Mouse (Mus musculus): ENCODE results near the gene Rasgrp3. TPM values are rescaled to one million over a fixed set of nuclear protein-coding genes. Genes with fewer than 3 reads are reported as not detected.

Gene Rasgrp3
- polyA plus RNA-seq, 1 experiment: 0.46 TPM

GRCm38 (mm10) chr17:75529222-75529935, 93.7 kb downstream of the Rasgrp3 start:
- Histone ChIP-seq H3ac (ENCODE audit: control insufficient read depth, insufficient read length) (no peak overlapping the region), H3K27me3 (ENCODE audit: control insufficient read depth, insufficient read depth, insufficient read length) (no peaks in the 10 kb centered on the region), H3K36me3 (ENCODE audit: control insufficient read depth, insufficient read depth) (no peaks in the 10 kb centered on the region), H3K79me2 (ENCODE audit: control insufficient read depth, insufficient read depth) (no peaks in the 10 kb centered on the region), H3K4me3 (no peak overlapping the region), H3K4me2 (ENCODE audit: low read depth) (no peak overlapping the region)
- TF ChIP-seq E2F4 (IDR thresholded peaks at IDR 0.05; ENCODE audit: insufficient read depth): no peak
- TF ChIP-seq MYOD1 (IDR thresholded peaks at IDR 0.05; ENCODE audit: control insufficient read depth in 1 of 3, insufficient read length in 2 of 3, low read depth in 2 of 3): no peak
- TF ChIP-seq TCF12 (IDR thresholded peaks at IDR 0.05; ENCODE audit: insufficient read depth, poor library complexity, severe bottlenecking): no peak
- no peak for TF ChIP-seq MYOG (IDR thresholded peaks at IDR 0.05; ENCODE audit: control insufficient read depth in 1 of 3, insufficient read depth in 1 of 3, insufficient read length in 2 of 3, low read depth in 2 of 3)

GRCm38 (mm10) chr17:75532469-75532986, 96.8 kb downstream of the Rasgrp3 start:
- H3K4me2 ChIP-seq (ENCODE audit: low read depth): no peak overlapping the region
- no peak for TF ChIP-seq E2F4 (IDR thresholded peaks at IDR 0.05; ENCODE audit: insufficient read depth)
- no peak for TF ChIP-seq REST (IDR thresholded peaks at IDR 0.05; ENCODE audit: insufficient read depth, insufficient read length)
- TF ChIP-seq SRF (IDR thresholded peaks at IDR 0.05; ENCODE audit: control insufficient read depth, insufficient read length, low read depth): no peak
- H3K79me2 ChIP-seq (ENCODE audit: control insufficient read depth, insufficient read depth): no peaks in the 10 kb centered on the region
- no peak overlapping the region for H3ac ChIP-seq (ENCODE audit: control insufficient read depth, insufficient read length)
- H3K27me3 ChIP-seq (ENCODE audit: control insufficient read depth, insufficient read depth, insufficient read length): no peaks in the 10 kb centered on the region
- H3K4me3 ChIP-seq: no peak overlapping the region
- peaks cover 20% of the 10 kb centered on the region for H3K36me3 ChIP-seq (ENCODE audit: control insufficient read depth, insufficient read depth)

GRCm38 (mm10) chr17:75534314-75535020, 98.8 kb downstream of the Rasgrp3 start:
- H3K27me3 ChIP-seq (ENCODE audit: control insufficient read depth, insufficient read depth, insufficient read length): no peaks in the 10 kb centered on the region
- no peak for TF ChIP-seq REST (IDR thresholded peaks at IDR 0.05; ENCODE audit: insufficient read depth, insufficient read length)
- no peak for TF ChIP-seq SRF (IDR thresholded peaks at IDR 0.05; ENCODE audit: control insufficient read depth, insufficient read length, low read depth)
- no peak for TF ChIP-seq POLR2AphosphoS2 (IDR thresholded peaks at IDR 0.05; ENCODE audit: insufficient read length, low read depth)
- H3K79me2 ChIP-seq (ENCODE audit: control insufficient read depth, insufficient read depth): no peaks in the 10 kb centered on the region
- no peak overlapping the region for H3K4me3 ChIP-seq
- peaks cover 29% of the 10 kb centered on the region for H3K36me3 ChIP-seq (ENCODE audit: control insufficient read depth, insufficient read depth)
- no peak overlapping the region for H3K4me2 ChIP-seq (ENCODE audit: low read depth)
- H3ac ChIP-seq (ENCODE audit: control insufficient read depth, insufficient read length): no peak overlapping the region

- Histone ChIP-seq H3K36me3 (ENCODE audit: control insufficient read depth, insufficient read depth) (peaks cover 32% of the 10 kb centered on the region), H3K27me3 (ENCODE audit: control insufficient read depth, insufficient read depth, insufficient read length) (no peaks in the 10 kb centered on the region), H3K4me2 (ENCODE audit: low read depth) (no peak overlapping the region), H3ac (ENCODE audit: control insufficient read depth, insufficient read length) (no peak overlapping the region), H3K4me3 (no peak overlapping the region), H3K79me2 (ENCODE audit: control insufficient read depth, insufficient read depth) (no peaks in the 10 kb centered on the region)
- TF ChIP-seq SRF (IDR thresholded peaks at IDR 0.05; ENCODE audit: control insufficient read depth, insufficient read length, low read depth) (no peak), TCF3 (IDR thresholded peaks at IDR 0.05; ENCODE audit: insufficient read length, low read depth) (no peak)
These were observed 99.9 kb downstream of the Rasgrp3 start for GRCm38 (mm10) chr17:75535612-75536011.

GRCm38 (mm10) chr17:75536396-75537049, 100.8 kb downstream of the Rasgrp3 start:
- Histone ChIP-seq H3K36me3 (ENCODE audit: control insufficient read depth, insufficient read depth) (peaks cover 41% of the 10 kb centered on the region), H3ac (ENCODE audit: control insufficient read depth, insufficient read length) (no peak overlapping the region), H3K4me2 (ENCODE audit: low read depth) (no peak overlapping the region), H3K27me3 (ENCODE audit: control insufficient read depth, insufficient read depth, insufficient read length) (no peaks in the 10 kb centered on the region), H3K4me3 (no peak overlapping the region), H3K79me2 (ENCODE audit: control insufficient read depth, insufficient read depth) (no peaks in the 10 kb centered on the region)
- TF ChIP-seq POLR2A (IDR thresholded peaks at IDR 0.05; ENCODE audit: insufficient read length, low read depth) (no peak), USF1 (IDR thresholded peaks at IDR 0.05; ENCODE audit: low read depth) (no peak), REST (IDR thresholded peaks at IDR 0.05; ENCODE audit: insufficient read depth, insufficient read length) (no peak), POLR2AphosphoS2 (IDR thresholded peaks at IDR 0.05; ENCODE audit: insufficient read length, low read depth) (no peak), MAX (IDR thresholded peaks at IDR 0.05; ENCODE audit: low read depth) (no peak)

GRCm38 (mm10) chr17:75537050-75537445, 101.4 kb downstream of the Rasgrp3 start:
- Histone ChIP-seq H3K4me2 (ENCODE audit: low read depth) (no peak overlapping the region), H3K36me3 (ENCODE audit: control insufficient read depth, insufficient read depth) (peaks cover 46% of the 10 kb centered on the region), H3ac (ENCODE audit: control insufficient read depth, insufficient read length) (no peak overlapping the region), H3K27me3 (ENCODE audit: control insufficient read depth, insufficient read depth, insufficient read length) (no peaks in the 10 kb centered on the region), H3K4me3 (no peak overlapping the region), H3K79me2 (ENCODE audit: control insufficient read depth, insufficient read depth) (peaks cover 4% of the 10 kb centered on the region)
- TF ChIP-seq E2F4 (IDR thresholded peaks at IDR 0.05; ENCODE audit: insufficient read depth) (no peak), CEBPB (IDR thresholded peaks at IDR 0.05; ENCODE audit: insufficient read depth, poor library complexity, severe bottlenecking) (no peak), MAX (IDR thresholded peaks at IDR 0.05; ENCODE audit: low read depth) (no peak), TCF3 (IDR thresholded peaks at IDR 0.05; ENCODE audit: insufficient read length, low read depth) (no peak), MYOG (IDR thresholded peaks at IDR 0.05; ENCODE audit: control insufficient read depth in 1 of 3, insufficient read depth in 1 of 3, insufficient read length in 2 of 3, low read depth in 2 of 3) (no peak), POLR2A (IDR thresholded peaks at IDR 0.05; ENCODE audit: insufficient read length, low read depth) (no peak), MYOD1 (IDR thresholded peaks at IDR 0.05; ENCODE audit: control insufficient read depth in 1 of 3, insufficient read length in 2 of 3, low read depth in 2 of 3) (no peak), POLR2AphosphoS2 (IDR thresholded peaks at IDR 0.05; ENCODE audit: insufficient read length, low read depth) (no peak), TCF12 (IDR thresholded peaks at IDR 0.05; ENCODE audit: insufficient read depth, poor library complexity, severe bottlenecking) (no peak), USF1 (IDR thresholded peaks at IDR 0.05; ENCODE audit: low read depth) (no peak), SRF (IDR thresholded peaks at IDR 0.05; ENCODE audit: control insufficient read depth, insufficient read length, low read depth) (no peak)
